Mouse (Mus musculus) lung, postnatal 0 days (tissue): ENCODE results near the gene Olfr1176. TPM values are rescaled to one million over a fixed set of nuclear protein-coding genes. Genes with fewer than 3 reads are reported as not detected.
A peak's percentile ranks its signal among the peaks of the same experiment; 100 is the strongest.

ENCODE experiments used
- ATAC-seq: fragments of 200-750 bp; cut with Nextera tagmentation; 2 replicates; pipeline ENCODE4 v1.8.0; 2017; ENCODE audit warnings: moderate library complexity
- DNase-seq: peaks from one replicate; pipeline ENCODE4 v3.0.0-alpha.2; 2016; ENCODE audit warnings: low spot score
- H3K27ac ChIP-seq: fragments of 300-500 bp; sonication (generic); 2 replicates; pipeline ENCODE4 v1.5.1; 2014; ENCODE audit warnings: antibody characterized with exemption, mild to moderate bottlenecking, low read length, mixed read lengths
- H3K27me3 ChIP-seq: fragments of 300-500 bp; sonication (generic); replicated peaks from 2 replicates; pipeline ENCODE4 v1.6.1; 2014; ENCODE audit warnings: low read length, mixed read lengths; ENCODE audit not compliant: insufficient read depth
- H3K36me3 ChIP-seq: fragments of 300-500 bp; sonication (generic); 2 replicates; pipeline ENCODE4 v1.6.1; 2014; ENCODE audit warnings: low read length, mixed read lengths; ENCODE audit not compliant: insufficient read depth
- H3K4me1 ChIP-seq: fragments of 300-500 bp; sonication (generic); 2 replicates; pipeline ENCODE4 v1.6.1; 2014; ENCODE audit warnings: antibody characterized with exemption, low read depth, low read length, mixed read lengths; ENCODE audit not compliant: insufficient read depth
- H3K4me2 ChIP-seq: fragments of 300-500 bp; sonication (generic); replicated peaks from 2 replicates; pipeline ENCODE4 v1.6.1; 2014; ENCODE audit warnings: low read depth, mild to moderate bottlenecking, low read length, moderate library complexity, mixed read lengths
- H3K4me3 ChIP-seq: fragments of 300-500 bp; sonication (generic); 2 replicates; pipeline ENCODE4 v1.5.1; 2014; ENCODE audit warnings: low read depth, low read length
- H3K9ac ChIP-seq: fragments of 300-500 bp; sonication (generic); replicated peaks from 2 replicates; pipeline ENCODE4 v1.6.1; 2014; ENCODE audit warnings: low read depth, mild to moderate bottlenecking
- H3K9me3 ChIP-seq: fragments of 300-500 bp; sonication (generic); 2 replicates; pipeline ENCODE4 v1.6.1; 2016; ENCODE audit warnings: low read length, mixed read lengths
- CTCF ChIP-seq: IDR thresholded peaks from 2 replicates; pipeline ENCODE4 v1.5.1; 2016; ENCODE audit warnings: antibody characterized with exemption, mild to moderate bottlenecking
- EP300 ChIP-seq: IDR thresholded peaks from 2 replicates; pipeline ENCODE4 v1.6.1; 2016; ENCODE audit warnings: antibody characterized with exemption, mild to moderate bottlenecking, control low read depth
- WGBS: fragments of 180-500 bp; shearing (Covaris S2); extraction: QIAGEN DNeasy Blood & Tissue Kit; methylation state at CpG from one replicate; pipeline ENCODE4 v1.1.7; 2014; 5-methylcytosine and 5-hydroxymethylcytosine counted together
- polyA plus RNA-seq: library from polyadenylated mRNA; unstranded; fragments of >200 nt; fragmentation: Nextera tagmentation; extraction: Ambion mirVana; gene quantifications from 2 replicates; pipeline ENCODE4 v1.2.1, GENCODE M21; 2015

Gene Olfr1176
- not detected in 2 replicates for polyA plus RNA-seq

GRCm38 (mm10) chr2:88336421-88336820, at the start of gene Olfr1176:
Gene Olfr1176 (plus strand): TSS chr2:88336721.
- no peaks in the 10 kb centered on the region for H3K27me3 ChIP-seq
- no peak within 1 kb of the TSS for H3K4me2 ChIP-seq
- no peaks in the 10 kb centered on the region for H3K36me3 ChIP-seq
- no peaks in the 10 kb centered on the region for H3K9me3 ChIP-seq
- no peak within 1 kb of the TSS for H3K27ac ChIP-seq
- H3K4me1 ChIP-seq: no peaks in the 10 kb centered on the region
- ATAC-seq (no peak), DNase-seq (no peak)
- TF ChIP-seq CTCF (no peak), EP300 (no peak)
- no peak within 1 kb of the TSS for H3K9ac ChIP-seq
- 40% methylated on average over 1 of the region's 1 CpGs for WGBS
- H3K4me3 ChIP-seq: no peak within 1 kb of the TSS

GRCm38 (mm10) chr2:88315035-88315434, 21.5 kb upstream of the Olfr1176 start, which contains the start of gene Olfr1174-ps:
Gene Olfr1174-ps (minus strand): TSS chr2:88315135.
- no peaks in the 10 kb centered on the region for H3K4me1 ChIP-seq
- ATAC-seq (no peak), DNase-seq (no peak)
- H3K9ac ChIP-seq: no peak within 1 kb of the TSS
- H3K9me3 ChIP-seq: no peaks in the 10 kb centered on the region
- no peak for TF ChIP-seq EP300
- no peak for TF ChIP-seq CTCF
- H3K27me3 ChIP-seq: no peaks in the 10 kb centered on the region
- no peaks in the 10 kb centered on the region for H3K36me3 ChIP-seq
- no peak within 1 kb of the TSS for H3K4me3 ChIP-seq
- 90% methylated on average over 4 of the region's 4 CpGs for WGBS
- H3K4me2 ChIP-seq: no peak within 1 kb of the TSS
- no peak within 1 kb of the TSS for H3K27ac ChIP-seq

GRCm38 (mm10) chr2:88327115-88327514, 9.4 kb upstream of the Olfr1176 start, which contains the start of gene Olfr1175-ps:
Gene Olfr1175-ps (minus strand): TSS chr2:88327215.
- WGBS: 86% methylated on average over 2 of the region's 2 CpGs
- DNase-seq (no peak), ATAC-seq (no peak)
- H3K27me3 ChIP-seq: no peaks in the 10 kb centered on the region
- no peak for TF ChIP-seq CTCF
- TF ChIP-seq EP300: no peak
- H3K4me1 ChIP-seq: no peaks in the 10 kb centered on the region
- no peaks in the 10 kb centered on the region for H3K36me3 ChIP-seq
- no peak within 1 kb of the TSS for H3K4me2 ChIP-seq
- no peak within 1 kb of the TSS for H3K27ac ChIP-seq
- H3K4me3 ChIP-seq: no peak within 1 kb of the TSS
- no peaks in the 10 kb centered on the region for H3K9me3 ChIP-seq
- no peak within 1 kb of the TSS for H3K9ac ChIP-seq

- 74% methylated on average over 1 of the region's 1 CpGs for WGBS
- H3K4me2 ChIP-seq: no peak within 1 kb of the TSS
- no peak within 1 kb of the TSS for H3K9ac ChIP-seq
- H3K27me3 ChIP-seq: no peaks in the 10 kb centered on the region
- H3K9me3 ChIP-seq: no peaks in the 10 kb centered on the region
- no peak within 1 kb of the TSS for H3K4me3 ChIP-seq
- ATAC-seq (no peak), DNase-seq (no peak)
- TF ChIP-seq EP300 (no peak), CTCF (no peak)
- H3K36me3 ChIP-seq: no peaks in the 10 kb centered on the region
- H3K27ac ChIP-seq: no peak within 1 kb of the TSS
- H3K4me1 ChIP-seq: no peaks in the 10 kb centered on the region
These were observed 9.9 kb downstream of the Olfr1176 start, which contains the start of gene Olfr1177-ps for GRCm38 (mm10) chr2:88346392-88346791. Gene Olfr1177-ps (minus strand): TSS chr2:88346492.

GRCm38 (mm10) chr2:88356304-88356703, 19.8 kb downstream of the Olfr1176 start:
- 1% methylated on average over 2 of the region's 2 CpGs for WGBS

DNA sequence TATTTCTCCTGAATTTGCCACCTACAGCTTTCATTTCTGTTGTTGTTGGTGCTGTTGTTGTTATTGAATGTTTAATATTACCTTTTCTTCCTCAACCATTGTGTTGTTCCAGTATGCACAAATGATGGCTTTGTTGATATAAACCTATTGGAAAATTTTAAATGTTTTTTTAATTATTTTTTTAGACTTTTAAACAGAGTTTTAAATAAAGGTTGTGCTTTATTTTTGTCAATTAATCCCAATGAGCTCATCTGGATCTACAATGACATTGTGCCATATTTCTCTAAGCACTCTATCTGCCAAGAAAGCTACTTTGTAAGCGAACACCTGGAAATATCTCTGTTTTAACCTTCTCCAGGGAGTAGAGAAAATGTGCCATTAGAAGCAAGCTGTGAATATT, 50.2 kb downstream of the Olfr1176 start, which contains the start of gene Olfr1178:
Gene Olfr1178, plus strand, starts transcription at position 301 of the 400 bp plus-strand sequence.
- TF ChIP-seq EP300 (no peak), CTCF (no peak)

More at GRCm38 (mm10) chr2:88356304-88356703, 19.8 kb downstream of the Olfr1176 start:
- DNase-seq: peak; percentile 47
- Histone ChIP-seq H3K4me1 (no peaks in the 10 kb centered on the region), H3K9me3 (no peaks in the 10 kb centered on the region), H3K9ac (no peak overlapping the region), H3K4me2 (no peak overlapping the region), H3K4me3 (no peak overlapping the region), H3K27ac (no peak overlapping the region), H3K27me3 (no peaks in the 10 kb centered on the region), H3K36me3 (no peaks in the 10 kb centered on the region)
- TF ChIP-seq EP300 (no peak), CTCF (peak; percentile 48)
- ATAC-seq: no peak

More for the DNA sequence above, 50.2 kb downstream of the Olfr1176 start, which contains the start of gene Olfr1178:
- no peak for ATAC-seq
- Histone ChIP-seq H3K4me3 (no peak within 1 kb of the TSS), H3K9me3 (no peaks in the 10 kb centered on the region), H3K4me2 (no peak within 1 kb of the TSS), H3K27me3 (no peaks in the 10 kb centered on the region), H3K27ac (no peak within 1 kb of the TSS), H3K36me3 (no peaks in the 10 kb centered on the region), H3K9ac (no peak within 1 kb of the TSS), H3K4me1 (no peaks in the 10 kb centered on the region)
- 65% methylated on average over 1 of the region's 1 CpGs for WGBS
- DNase-seq: no peak

Other genes starting within 250 kb of the Olfr1176 start
- not detected in 2 replicates for gene Olfr1164, start 242.8 kb upstream of the Olfr1176 start, polyA plus RNA-seq
- gene Olfr1166, start 208.4 kb upstream of the Olfr1176 start, polyA plus RNA-seq: not detected in 2 replicates
- gene Olfr1167, start 181.5 kb upstream of the Olfr1176 start, polyA plus RNA-seq: not detected in 2 replicates
- not detected in 2 replicates for gene Olfr1168, start 154.8 kb upstream of the Olfr1176 start, polyA plus RNA-seq
- not detected in 2 replicates for gene Olfr1170, start 108.4 kb upstream of the Olfr1176 start, polyA plus RNA-seq
- gene Olfr1173, start 56.8 kb upstream of the Olfr1176 start, polyA plus RNA-seq: not detected in 2 replicates
- gene Olfr1174-ps, start 21.6 kb upstream of the Olfr1176 start, polyA plus RNA-seq: not detected in 2 replicates
- gene Olfr1175-ps, start 9.5 kb upstream of the Olfr1176 start, polyA plus RNA-seq: not detected in 2 replicates
- gene Olfr1177-ps, start 9.8 kb downstream of the Olfr1176 start, polyA plus RNA-seq: not detected in 2 replicates
- not detected in 2 replicates for gene Olfr1178, start 50.3 kb downstream of the Olfr1176 start, polyA plus RNA-seq
- gene Olfr1179, start 69.7 kb downstream of the Olfr1176 start, polyA plus RNA-seq: not detected in 2 replicates
- gene Olfr1180, start 82.4 kb downstream of the Olfr1176 start, polyA plus RNA-seq: not detected in 2 replicates
- gene Olfr1181, start 89.5 kb downstream of the Olfr1176 start, polyA plus RNA-seq: not detected in 2 replicates
- gene Gm13757, start 112.4 kb downstream of the Olfr1176 start, polyA plus RNA-seq: not detected in 2 replicates
- not detected in 2 replicates for gene Olfr1183, start 118.1 kb downstream of the Olfr1176 start, polyA plus RNA-seq
- not detected in 2 replicates for gene Olfr1184, start 146.9 kb downstream of the Olfr1176 start, polyA plus RNA-seq
- not detected in 2 replicates for gene Olfr1185-ps1, start 156.6 kb downstream of the Olfr1176 start, polyA plus RNA-seq
- gene Olfr1186, start 181.8 kb downstream of the Olfr1176 start, polyA plus RNA-seq: not detected in 2 replicates
- not detected in 2 replicates for gene Olfr1188, start 220.2 kb downstream of the Olfr1176 start, polyA plus RNA-seq
- gene Olfr1189, start 249.7 kb downstream of the Olfr1176 start, polyA plus RNA-seq: not detected in 2 replicates